In genomic region chr11:36272149-36272548, GRCm38 (mm10) we compare ENCODE assay signal across 17 mouse cellular contexts.
A peak's percentile ranks its signal among the peaks of the same experiment; 100 is the strongest.
DNase-seq lines count a peak whose midpoint lies in the region; ATAC-seq and TF ChIP-seq lines count a peak whose summit lies in the region.
"Had no signal": no experiment of that assay in that cellular context is flagged by ENCODE, and none has a peak within 500 bp of the region (broad histone marks: within the 10 kb centered on the region; RNA-seq: fewer than 3 reads in every experiment).

No protein-coding gene starts in this region.

- peak; percentile 85 for ATAC-seq in forebrain, embryonic 15.5 days (replicated peaks)
- no peak for ATAC-seq in forebrain, embryonic 12.5 days (ENCODE audit: low FRiP score)
- ATAC-seq: intestine, embryonic 15.5 days had no signal

- DNase-seq in left cerebral cortex, postnatal 4 days, result peak; percentile 31
- no peak for DNase-seq in left cerebral cortex, postnatal 36 days (ENCODE audit: low spot score in 2 of 2)
- peak; percentile 77 for DNase-seq in brain, embryonic 14.5 days (ENCODE audit: low read depth)
- no peak for DNase-seq in limb, embryonic 10.5 days (ENCODE audit: low spot score)
- DNase-seq in adrenal gland, postnatal 36 days, result no peak
- DNase-seq: adrenal gland, adult 2 months; cerebellum, adult 11-12 months; cerebellum, postnatal 36 days; gastrocnemius, postnatal 25 days; lung, adult 18-20 months had no signal

- no peaks in the 10 kb centered on the region for H3K36me3 ChIP-seq in forebrain, embryonic 15.5 days
- H3K36me3 ChIP-seq in forebrain, embryonic 12.5 days (replicated peaks), result no peaks in the 10 kb centered on the region
- H3K36me3 ChIP-seq in limb, embryonic 10.5 days, result no peaks in the 10 kb centered on the region
- H3K36me3 ChIP-seq: intestine, embryonic 15.5 days; limb, embryonic 15.5 days had no signal

- H3K27me3 ChIP-seq in forebrain, embryonic 15.5 days, result no peaks in the 10 kb centered on the region
- 0 out of 2 replicates have a peak, but pooled peaks cover 3% of the 10 kb centered on the region for H3K27me3 ChIP-seq in forebrain, embryonic 12.5 days
- no peaks in the 10 kb centered on the region for H3K27me3 ChIP-seq in limb, embryonic 10.5 days (ENCODE audit: low read depth, poor library complexity, severe bottlenecking)
- H3K27me3 ChIP-seq: CH12.LX; intestine, embryonic 15.5 days; limb, embryonic 15.5 days had no signal

- WGBS in forebrain, embryonic 15.5 days, result 28% methylated on average over 2 of the region's 2 CpGs
- 60% methylated on average over 2 of the region's 2 CpGs for WGBS in forebrain, embryonic 12.5 days
- WGBS in limb, embryonic 10.5 days, result 77% methylated on average over 2 of the region's 2 CpGs

- H3K4me2 ChIP-seq in forebrain, embryonic 15.5 days (replicated peaks), result no peak overlapping the region
- H3K4me2 ChIP-seq in forebrain, embryonic 12.5 days, result no peak overlapping the region
- H3K4me2 ChIP-seq: heart, embryonic 11.5 days; intestine, embryonic 15.5 days; limb, embryonic 15.5 days had no signal

- peak overlapping the region; percentile 37; the same call in 1 of the 2 replicates for H3K27ac ChIP-seq in forebrain, embryonic 15.5 days (replicated peaks)
- H3K27ac ChIP-seq in forebrain, embryonic 12.5 days, result no peak overlapping the region
- peak overlapping the region; percentile 58; the same call in 1 of the 2 replicates for H3K27ac ChIP-seq in limb, embryonic 10.5 days
- H3K27ac ChIP-seq: intestine, embryonic 15.5 days; limb, embryonic 15.5 days; stomach, postnatal 0 days had no signal

- no peak for TF ChIP-seq POLR2A in brain, embryonic 14.5 days (IDR thresholded peaks at IDR 0.05; ENCODE audit: borderline replicate concordance, extremely low read depth, insufficient read depth, insufficient read length, poor library complexity, severe bottlenecking)

- H3K4me1 ChIP-seq in forebrain, embryonic 15.5 days, result peaks cover 6% of the 10 kb centered on the region; the same call in 1 of the 2 replicates
- H3K4me1 ChIP-seq in forebrain, embryonic 12.5 days, result peaks cover 10% of the 10 kb centered on the region
- peaks cover 14% of the 10 kb centered on the region for H3K4me1 ChIP-seq in limb, embryonic 10.5 days

- intact Hi-C loops in left cerebral cortex, postnatal 4 days (cut with DNase I), result no loop called here
- intact Hi-C loops in left cerebral cortex, postnatal 36 days (cut with DNase I), result no loop called here

- TF ChIP-seq CTCF in brain, embryonic 14.5 days (IDR thresholded peaks at IDR 0.05; ENCODE audit: borderline replicate concordance, extremely low read depth, insufficient read depth, insufficient read length), result no peak

- no peak overlapping the region for H3K4me3 ChIP-seq in forebrain, embryonic 15.5 days
- H3K4me3 ChIP-seq in forebrain, embryonic 12.5 days (replicated peaks), result no peak overlapping the region
- H3K4me3 ChIP-seq in limb, embryonic 10.5 days, result no peak overlapping the region
- H3K4me3 ChIP-seq: intestine, embryonic 15.5 days; limb, embryonic 15.5 days had no signal

- no peaks in the 10 kb centered on the region for H3K9me3 ChIP-seq in forebrain, embryonic 15.5 days
- H3K9me3 ChIP-seq in forebrain, embryonic 12.5 days, result no peaks in the 10 kb centered on the region
- H3K9me3 ChIP-seq in limb, embryonic 10.5 days (replicated peaks), result no peaks in the 10 kb centered on the region
- H3K9me3 ChIP-seq: intestine, embryonic 15.5 days; limb, embryonic 15.5 days had no signal

- H3K9ac ChIP-seq in forebrain, embryonic 15.5 days (replicated peaks), result no peak overlapping the region
- H3K9ac ChIP-seq in forebrain, embryonic 12.5 days, result no peak overlapping the region
- H3K9ac ChIP-seq: intestine, embryonic 15.5 days; limb, embryonic 15.5 days had no signal

Comparison
In these comparisons a context has a peak if more than half of its experiments do, and no peak if none do; other contexts are left out.
1. DNase-seq: peak in left cerebral cortex, postnatal 4 days (single experiment) and brain, embryonic 14.5 days (single experiment); none in left cerebral cortex, postnatal 36 days (0 of 2), limb, embryonic 10.5 days (single experiment) and adrenal gland, postnatal 36 days (0 of 2).